Mouse (Mus musculus): ENCODE measurements around the gene Tex48. TPM values are rescaled to one million over a fixed set of nuclear protein-coding genes. Genes with fewer than 3 reads are reported as not detected.

Gene Tex48
- polyA plus RNA-seq, 1 experiment from 2014 or later = not detected

DNA sequence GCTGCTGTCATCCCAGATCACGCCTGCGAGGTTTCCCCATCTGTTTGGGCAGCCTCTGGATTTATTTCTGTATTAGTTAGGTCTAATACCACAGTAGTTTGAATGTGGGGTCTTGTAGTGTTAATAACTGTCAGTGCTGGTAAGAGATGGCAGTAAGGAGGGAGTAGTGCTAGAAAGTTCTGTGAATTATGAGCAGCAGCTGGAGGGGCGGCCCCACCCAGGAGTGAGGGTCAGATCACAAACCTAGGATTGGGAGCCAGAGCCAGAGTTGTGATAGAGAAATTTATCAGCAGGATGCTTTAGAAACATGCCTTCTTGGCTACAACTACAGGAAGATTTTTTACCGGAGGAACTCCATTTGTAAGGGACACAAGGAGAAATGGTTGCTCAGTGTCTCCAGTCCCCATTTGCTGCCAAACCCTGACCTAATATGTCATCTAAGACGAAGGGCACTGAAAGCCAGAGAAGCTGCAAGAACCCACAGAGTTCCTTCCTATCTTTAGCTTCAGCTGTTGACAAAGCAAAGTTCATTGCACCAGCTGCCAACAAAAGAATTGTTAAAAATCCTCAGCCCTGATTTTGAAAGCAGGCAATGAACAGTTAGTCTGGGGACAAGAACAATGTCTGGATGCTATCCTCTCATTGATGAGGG is 27.6 kb downstream of the Tex48 start:
- Histone ChIP-seq H3K9ac (ENCODE audit: low read length) (no peak overlapping the region), H3K4me3 (ENCODE audit: low read depth, low read length) (no peak overlapping the region), H3K27ac (replicated peaks) (0 out of 2 replicates have a peak overlapping the region, but pooled peaks have one; percentile 8), H3K36me3 (ENCODE audit: control insufficient read depth, insufficient read depth, low read length) (no peaks in the 10 kb centered on the region), H3K27me3 (ENCODE audit: control insufficient read depth, insufficient read depth, low read length) (no peaks in the 10 kb centered on the region), H3K4me1 (replicated peaks; ENCODE audit: control insufficient read depth, insufficient read depth) (no peaks in the 10 kb centered on the region), H3K9me3 (ENCODE audit: control insufficient read depth, low read length) (no peaks in the 10 kb centered on the region), H3K4me2 (replicated peaks; ENCODE audit: low read depth) (no peak overlapping the region)
- DNase-seq (ENCODE audit: low spot score) (no peak), ATAC-seq (ENCODE audit: low FRiP score, low TSS enrichment) (no peak)
- no peak for TF ChIP-seq EP300 (optimal IDR thresholded peaks at IDR 0.05)
- TF ChIP-seq CTCF (IDR thresholded peaks at IDR 0.05; ENCODE audit: low read depth) = no peak
- WGBS = 46% methylated on average over 5 of the region's 5 CpGs

- Histone ChIP-seq H3K4me1 (replicated peaks; ENCODE audit: control insufficient read depth, insufficient read depth) (no peaks in the 10 kb centered on the region), H3K36me3 (ENCODE audit: control insufficient read depth, insufficient read depth, low read length) (no peaks in the 10 kb centered on the region), H3K27ac (replicated peaks) (no peak overlapping the region), H3K4me2 (replicated peaks; ENCODE audit: low read depth) (no peak overlapping the region), H3K9me3 (ENCODE audit: control insufficient read depth, low read length) (no peaks in the 10 kb centered on the region), H3K9ac (ENCODE audit: low read length) (no peak overlapping the region), H3K27me3 (ENCODE audit: control insufficient read depth, insufficient read depth, low read length) (no peaks in the 10 kb centered on the region), H3K4me3 (ENCODE audit: low read depth, low read length) (no peak overlapping the region)
- WGBS = 79% methylated on average over 4 of the region's 4 CpGs
- TF ChIP-seq EP300 (optimal IDR thresholded peaks at IDR 0.05) = no peak
- no peak for TF ChIP-seq CTCF (IDR thresholded peaks at IDR 0.05; ENCODE audit: low read depth)
- DNase-seq (ENCODE audit: low spot score) (no peak), ATAC-seq (ENCODE audit: low FRiP score, low TSS enrichment) (no peak)
These were observed 31.7 kb downstream of the Tex48 start for GRCm38 (mm10) chr4:63590538-63590937.

- H3K9ac ChIP-seq (ENCODE audit: low read length) = no peak overlapping the region
- WGBS = 78% methylated on average over 7 of the region's 7 CpGs
- no peaks in the 10 kb centered on the region for H3K4me1 ChIP-seq (replicated peaks; ENCODE audit: control insufficient read depth, insufficient read depth)
- no peak for TF ChIP-seq EP300 (optimal IDR thresholded peaks at IDR 0.05)
- TF ChIP-seq CTCF (IDR thresholded peaks at IDR 0.05; ENCODE audit: low read depth) = no peak
- H3K4me3 ChIP-seq (ENCODE audit: low read depth, low read length) = no peak overlapping the region
- no peak overlapping the region for H3K4me2 ChIP-seq (replicated peaks; ENCODE audit: low read depth)
- ATAC-seq (ENCODE audit: low FRiP score, low TSS enrichment) = no peak
- H3K27me3 ChIP-seq (ENCODE audit: control insufficient read depth, insufficient read depth, low read length) = no peaks in the 10 kb centered on the region
- no peak overlapping the region for H3K27ac ChIP-seq (replicated peaks)
- no peaks in the 10 kb centered on the region for H3K36me3 ChIP-seq (ENCODE audit: control insufficient read depth, insufficient read depth, low read length)
- H3K9me3 ChIP-seq (ENCODE audit: control insufficient read depth, low read length) = no peaks in the 10 kb centered on the region
- DNase-seq (ENCODE audit: low spot score) = no peak
These were observed 32.2 kb downstream of the Tex48 start for GRCm38 (mm10) chr4:63589987-63590386.

- Histone ChIP-seq H3K4me2 (replicated peaks; ENCODE audit: low read depth) (no peak overlapping the region), H3K36me3 (ENCODE audit: control insufficient read depth, insufficient read depth, low read length) (no peaks in the 10 kb centered on the region), H3K27ac (replicated peaks) (no peak overlapping the region), H3K9ac (ENCODE audit: low read length) (no peak overlapping the region), H3K9me3 (ENCODE audit: control insufficient read depth, low read length) (no peaks in the 10 kb centered on the region), H3K4me3 (ENCODE audit: low read depth, low read length) (no peak overlapping the region), H3K4me1 (replicated peaks; ENCODE audit: control insufficient read depth, insufficient read depth) (no peaks in the 10 kb centered on the region), H3K27me3 (ENCODE audit: control insufficient read depth, insufficient read depth, low read length) (no peaks in the 10 kb centered on the region)
- ATAC-seq (ENCODE audit: low FRiP score, low TSS enrichment) (no peak), DNase-seq (ENCODE audit: low spot score) (no peak)
- TF ChIP-seq CTCF (IDR thresholded peaks at IDR 0.05; ENCODE audit: low read depth) (no peak), EP300 (optimal IDR thresholded peaks at IDR 0.05) (no peak)
- 84% methylated on average over 2 of the region's 2 CpGs for WGBS
These were observed 36.0 kb downstream of the Tex48 start for GRCm38 (mm10) chr4:63586240-63586639.

DNA sequence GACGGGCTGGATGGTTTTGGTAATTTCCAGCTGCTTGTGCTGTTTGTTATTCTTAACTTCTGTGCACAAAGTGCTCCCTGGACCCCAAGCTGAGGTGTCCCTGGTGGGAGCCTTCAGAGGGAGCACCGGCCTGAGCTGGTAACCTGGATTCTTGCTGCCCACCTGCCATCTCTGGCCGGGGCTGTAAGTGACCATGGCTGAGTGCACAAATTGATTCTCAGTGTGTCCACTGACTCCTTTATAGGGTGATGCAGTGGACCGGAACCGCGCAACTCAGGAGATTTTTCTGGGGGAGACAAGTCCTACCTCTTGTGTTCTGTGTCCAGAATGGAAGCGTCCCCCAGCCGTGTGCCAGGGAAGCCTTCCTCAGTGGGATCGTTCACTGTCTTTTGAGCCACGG is 37.0 kb downstream of the Tex48 start:
- H3K27ac ChIP-seq (replicated peaks) = no peak overlapping the region
- TF ChIP-seq CTCF (IDR thresholded peaks at IDR 0.05; ENCODE audit: low read depth) (no peak), EP300 (optimal IDR thresholded peaks at IDR 0.05) (no peak)
- ATAC-seq (ENCODE audit: low FRiP score, low TSS enrichment) (no peak), DNase-seq (ENCODE audit: low spot score) (no peak)
- H3K4me3 ChIP-seq (ENCODE audit: low read depth, low read length) = no peak overlapping the region
- H3K27me3 ChIP-seq (ENCODE audit: control insufficient read depth, insufficient read depth, low read length) = no peaks in the 10 kb centered on the region
- 88% methylated on average over 10 of the region's 10 CpGs for WGBS
- H3K4me2 ChIP-seq (replicated peaks; ENCODE audit: low read depth) = no peak overlapping the region
- no peak overlapping the region for H3K9ac ChIP-seq (ENCODE audit: low read length)
- H3K4me1 ChIP-seq (replicated peaks; ENCODE audit: control insufficient read depth, insufficient read depth) = no peaks in the 10 kb centered on the region
- H3K36me3 ChIP-seq (ENCODE audit: control insufficient read depth, insufficient read depth, low read length) = no peaks in the 10 kb centered on the region
- H3K9me3 ChIP-seq (ENCODE audit: control insufficient read depth, low read length) = no peaks in the 10 kb centered on the region

GRCm38 (mm10) chr4:63582580-63582979 is 39.6 kb downstream of the Tex48 start:
- no peaks in the 10 kb centered on the region for H3K9me3 ChIP-seq (ENCODE audit: control insufficient read depth, low read length)
- no peaks in the 10 kb centered on the region for H3K27me3 ChIP-seq (ENCODE audit: control insufficient read depth, insufficient read depth, low read length)
- H3K27ac ChIP-seq (replicated peaks) = no peak overlapping the region
- ATAC-seq (ENCODE audit: low FRiP score, low TSS enrichment) = no peak
- no peak for DNase-seq (ENCODE audit: low spot score)
- H3K9ac ChIP-seq (ENCODE audit: low read length) = no peak overlapping the region
- H3K36me3 ChIP-seq (ENCODE audit: control insufficient read depth, insufficient read depth, low read length) = no peaks in the 10 kb centered on the region
- no peaks in the 10 kb centered on the region for H3K4me1 ChIP-seq (replicated peaks; ENCODE audit: control insufficient read depth, insufficient read depth)
- no peak overlapping the region for H3K4me3 ChIP-seq (ENCODE audit: low read depth, low read length)
- TF ChIP-seq CTCF (IDR thresholded peaks at IDR 0.05; ENCODE audit: low read depth) (no peak), EP300 (optimal IDR thresholded peaks at IDR 0.05) (no peak)
- 80% methylated on average over 5 of the region's 5 CpGs for WGBS
- no peak overlapping the region for H3K4me2 ChIP-seq (replicated peaks; ENCODE audit: low read depth)
